Mouse (Mus musculus) lung, adult 2 months (tissue): ENCODE measurements around the gene Plekha5. TPM values are rescaled to one million over a fixed set of nuclear protein-coding genes. Genes with fewer than 3 reads are reported as not detected.
"Not testable (repeated sequence)": the region's sequence is repeated elsewhere in the genome, so short reads cannot be mapped to it uniquely, and the experiment has no call there.

ENCODE experiments used
- DNase-seq: peaks from one replicate; pipeline ENCODE4 v3.0.0; 2022
- H3K4me1 ChIP-seq: fragments of 200-500 bp; 2 replicates; pipeline ENCODE4 v1.6.1; 2011; ENCODE audit warnings: low read length; ENCODE audit not compliant: control insufficient read depth, insufficient read depth
- H3K4me3 ChIP-seq: fragments of 200-500 bp; replicated peaks from 2 replicates; pipeline ENCODE3; 2011; ENCODE audit warnings: low read depth, mild to moderate bottlenecking, control low read depth, low read length; ENCODE audit errors: extremely low read depth
- CTCF ChIP-seq: fragments of 200-500 bp; IDR thresholded peaks from 2 replicates; pipeline ENCODE4 v1.5.1; 2011; ENCODE audit warnings: mild to moderate bottlenecking, low read length, control low read depth; ENCODE audit not compliant: insufficient read depth
- POLR2A ChIP-seq: fragments of 200-500 bp; IDR thresholded peaks from 2 replicates; pipeline ENCODE4 v1.6.1; 2011; ENCODE audit warnings: low read depth, mild to moderate bottlenecking, control low read depth, low read length, borderline replicate concordance; ENCODE audit errors: extremely low read depth
- WGBS: fragments of 180-500 bp; shearing (Covaris S2); methylation state at CpG from one replicate; pipeline ENCODE4 v1.1.7; 2018; 5-methylcytosine and 5-hydroxymethylcytosine counted together
- polyA plus RNA-seq: library from polyadenylated mRNA; depleted of rRNA; stranded (reverse); fragments of >200 nt; gene quantifications from 2 replicates; pipeline ENCODE4 v1.2.3, GENCODE M21; 2012

The Plekha5 gene
- polyA plus RNA-seq, 1 experiment, result 24.0 TPM

DNA sequence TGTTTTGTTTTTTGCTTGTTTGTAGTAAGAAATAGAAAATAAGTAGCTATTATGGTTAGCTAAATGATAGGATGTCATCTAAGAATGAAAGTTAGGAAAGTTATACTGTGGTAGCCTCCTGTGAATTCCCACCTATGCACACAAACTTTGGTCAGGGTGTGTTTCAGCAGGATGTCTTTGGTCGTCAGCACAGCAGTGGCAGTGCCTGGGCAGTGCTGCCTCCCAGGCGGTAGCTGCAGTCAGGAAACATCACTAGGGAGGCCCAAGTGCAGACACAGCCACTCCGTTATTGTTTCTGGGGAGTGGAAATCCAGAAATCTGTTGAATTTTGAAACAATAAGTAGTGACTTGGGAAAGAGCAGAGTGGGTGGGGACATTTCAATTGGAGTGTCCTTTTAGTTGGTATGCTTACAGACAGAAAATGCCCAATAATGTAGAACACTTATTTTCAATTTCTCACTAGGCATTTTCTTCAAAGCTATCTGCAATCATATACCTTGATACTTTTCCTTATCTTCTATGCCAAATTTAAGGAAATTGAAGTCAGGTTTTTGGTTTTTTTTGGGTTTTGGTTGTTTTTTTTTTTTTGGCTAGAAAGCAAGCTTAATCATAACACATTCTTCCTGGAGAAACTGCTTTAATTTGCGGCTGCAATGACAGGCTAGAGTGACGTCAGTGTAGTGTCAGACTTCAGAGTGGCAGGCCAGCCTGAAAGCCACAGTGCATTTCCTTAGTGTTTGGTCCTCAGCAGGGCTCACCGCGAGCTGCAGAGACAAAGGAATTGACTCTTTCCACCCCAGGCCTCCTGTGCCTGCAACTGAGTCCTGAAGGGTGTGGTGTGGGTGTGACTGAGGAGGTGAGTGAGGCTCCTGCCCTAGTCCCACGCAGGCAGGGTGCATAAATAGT, 90.6 kb downstream of the Plekha5 start:
- no peak for DNase-seq
- TF ChIP-seq CTCF, result no peak
- TF ChIP-seq POLR2A, result no peak
- H3K4me1 ChIP-seq, result peaks cover 6% of the 10 kb centered on the region
- H3K4me3 ChIP-seq, result no peak overlapping the region
- 7% methylated on average over 8 of the region's 8 CpGs for WGBS

DNA sequence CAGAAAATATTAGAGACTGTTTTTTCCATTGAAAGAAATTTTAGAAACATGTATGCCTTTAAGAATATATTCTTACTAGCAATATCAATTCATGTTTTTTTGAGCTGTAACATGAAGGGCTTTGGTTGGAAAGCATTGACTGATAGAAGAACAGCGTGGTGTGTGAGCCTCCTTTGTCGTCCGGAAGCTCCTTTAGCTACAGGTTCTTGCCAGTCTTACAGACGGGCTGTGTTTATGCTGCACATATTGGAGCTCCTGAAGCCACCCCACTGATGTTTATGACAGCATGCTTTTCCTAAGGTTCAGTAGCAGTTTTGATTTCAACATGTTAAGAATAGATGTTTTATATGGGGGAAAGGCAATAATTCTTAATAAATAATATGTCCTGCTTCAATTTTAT, 91.7 kb downstream of the Plekha5 start:
- DNase-seq, result no peak
- 76% methylated on average over 4 of the region's 4 CpGs for WGBS
- TF ChIP-seq POLR2A, result no peak
- no peak overlapping the region for H3K4me3 ChIP-seq
- H3K4me1 ChIP-seq, result peaks cover 10% of the 10 kb centered on the region

DNA sequence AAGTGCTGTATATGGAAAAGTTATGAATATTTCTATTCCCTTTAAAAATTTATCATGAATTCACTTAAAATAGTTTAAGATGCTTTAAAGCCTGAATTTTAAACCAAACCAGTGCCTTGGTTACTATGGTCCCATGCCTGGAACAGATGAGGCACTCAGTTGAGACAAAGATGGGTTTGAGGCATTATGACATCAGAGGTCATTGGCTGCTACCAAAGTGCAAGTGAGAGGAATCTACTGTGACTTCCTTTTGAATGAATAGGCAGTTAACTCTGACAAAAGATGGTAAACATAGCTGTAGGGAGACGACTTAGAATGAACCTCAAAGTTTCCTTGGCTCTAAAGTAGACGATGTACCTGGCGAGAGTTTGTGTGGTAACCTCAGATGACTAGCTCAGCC, 92.3 kb downstream of the Plekha5 start:
- Histone ChIP-seq H3K4me3 (no peak overlapping the region), H3K4me1 (peaks cover 10% of the 10 kb centered on the region)
- no peak for TF ChIP-seq CTCF
- TF ChIP-seq POLR2A, result no peak
- 41% methylated on average over 3 of the region's 3 CpGs for WGBS
- no peak for DNase-seq

DNA sequence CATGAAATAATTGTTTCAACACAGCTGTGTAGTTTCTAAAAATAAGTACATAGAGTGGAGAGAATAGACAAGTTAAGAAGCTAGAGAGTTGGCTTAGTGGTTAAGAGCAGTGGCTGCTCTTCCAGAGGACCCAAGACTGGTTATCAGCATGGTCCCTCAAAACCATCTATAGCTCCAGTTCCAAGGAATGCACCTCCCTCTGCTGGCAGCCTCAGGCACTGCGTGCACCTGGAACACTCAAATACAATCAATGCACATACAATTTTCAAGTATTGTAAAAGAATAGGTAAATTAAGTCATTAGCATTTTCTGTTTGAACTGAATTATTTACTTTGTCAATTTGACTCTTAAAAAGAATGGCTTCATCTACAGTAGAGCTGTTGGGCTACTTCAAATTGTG, 93.3 kb downstream of the Plekha5 start:
- TF ChIP-seq CTCF (peak; percentile 88), POLR2A (no peak)
- WGBS, result 93% methylated on average over 1 of the region's 1 CpGs
- no peak overlapping the region for H3K4me3 ChIP-seq
- peak; percentile 54 for DNase-seq
- peaks cover 13% of the 10 kb centered on the region for H3K4me1 ChIP-seq

DNA sequence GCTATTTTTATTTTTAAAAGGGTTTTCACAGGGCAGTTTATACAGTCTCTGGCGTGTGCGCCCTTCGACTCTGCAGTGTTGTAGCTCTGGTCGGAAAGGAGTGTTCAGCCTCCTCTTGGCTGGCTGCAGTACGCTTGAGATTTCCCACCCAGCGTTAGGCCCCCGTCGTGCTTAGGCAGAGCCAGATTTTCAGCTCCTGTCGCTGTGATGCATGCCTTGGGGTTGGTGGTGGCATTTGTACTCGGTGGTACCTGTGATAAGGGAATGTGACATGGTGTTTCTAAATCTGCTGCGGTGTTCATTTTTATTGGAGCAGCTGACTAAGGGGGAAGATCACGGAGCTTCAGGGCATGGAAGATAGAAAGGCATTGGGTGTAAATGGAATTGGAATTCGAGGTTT, 95.2 kb downstream of the Plekha5 start:
- WGBS, result 70% methylated on average over 13 of the region's 13 CpGs
- H3K4me1 ChIP-seq, result peaks cover 13% of the 10 kb centered on the region

DNA sequence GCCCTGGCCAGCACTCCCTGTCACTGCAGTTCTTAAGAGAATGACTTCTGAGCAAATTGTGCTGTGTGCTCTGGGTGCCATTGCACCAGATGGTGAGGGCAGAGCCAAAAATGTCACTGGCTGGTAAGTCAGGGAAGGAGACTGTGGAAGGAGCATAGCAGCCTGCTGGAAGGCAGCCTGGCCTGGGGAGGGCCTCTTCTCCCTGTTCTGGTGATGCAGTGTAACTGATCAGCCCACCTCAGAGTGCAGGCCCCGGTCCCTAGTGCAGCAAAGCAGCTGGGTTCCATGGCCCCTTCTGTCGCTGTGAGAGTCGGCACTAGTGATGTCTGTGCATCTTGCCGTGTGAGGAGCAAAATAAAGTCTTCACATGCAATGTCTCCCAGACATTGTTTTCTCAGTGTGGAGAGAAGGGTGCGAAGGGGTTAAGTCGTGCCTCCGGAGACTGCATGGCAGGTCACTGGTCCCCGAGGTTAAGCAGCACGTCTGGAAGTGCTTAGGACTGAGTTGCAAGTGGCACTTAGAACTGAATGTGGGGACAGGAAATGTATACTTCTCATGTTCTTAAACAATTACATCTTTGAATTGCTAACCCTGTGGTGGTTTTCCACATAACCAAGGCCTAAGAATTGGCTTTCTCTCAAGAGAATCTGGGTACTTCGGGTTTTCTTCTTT, 95.8 kb downstream of the Plekha5 start:
- 42% methylated on average over 10 of the region's 10 CpGs for WGBS
- TF ChIP-seq CTCF (no peak), POLR2A (no peak)

More for the DNA sequence above, 95.2 kb downstream of the Plekha5 start:
- TF ChIP-seq CTCF, result no peak
- TF ChIP-seq POLR2A, result no peak
- no peak overlapping the region for H3K4me3 ChIP-seq
- no peak for DNase-seq

DNA sequence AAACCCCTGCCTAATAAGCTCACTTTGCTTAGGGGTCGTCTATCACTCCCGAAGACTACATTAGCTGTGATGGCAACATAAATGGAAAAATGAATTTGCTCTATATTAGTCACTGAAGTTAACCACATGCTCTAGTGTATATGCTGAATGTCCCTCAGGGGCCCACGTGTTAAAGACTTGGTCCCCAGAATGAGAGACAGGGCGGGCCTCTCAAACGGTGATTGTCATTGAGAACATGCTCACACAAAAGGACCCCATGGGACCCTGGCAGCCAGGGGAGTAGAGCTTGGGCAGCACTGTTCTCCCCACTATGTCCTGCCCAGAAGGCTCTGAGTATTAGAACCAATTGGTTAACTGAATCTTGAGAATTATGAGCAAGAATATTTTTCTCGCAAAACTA, 97.1 kb downstream of the Plekha5 start:
- no peak for TF ChIP-seq CTCF
- TF ChIP-seq POLR2A, result no peak
- Histone ChIP-seq H3K4me1 (peaks cover 10% of the 10 kb centered on the region), H3K4me3 (no peak overlapping the region)
- 71% methylated on average over 6 of the region's 6 CpGs for WGBS
- no peak for DNase-seq

More for the DNA sequence above, 95.8 kb downstream of the Plekha5 start:
- no peak for DNase-seq
- Histone ChIP-seq H3K4me3 (no peak overlapping the region), H3K4me1 (peaks cover 13% of the 10 kb centered on the region)

DNA sequence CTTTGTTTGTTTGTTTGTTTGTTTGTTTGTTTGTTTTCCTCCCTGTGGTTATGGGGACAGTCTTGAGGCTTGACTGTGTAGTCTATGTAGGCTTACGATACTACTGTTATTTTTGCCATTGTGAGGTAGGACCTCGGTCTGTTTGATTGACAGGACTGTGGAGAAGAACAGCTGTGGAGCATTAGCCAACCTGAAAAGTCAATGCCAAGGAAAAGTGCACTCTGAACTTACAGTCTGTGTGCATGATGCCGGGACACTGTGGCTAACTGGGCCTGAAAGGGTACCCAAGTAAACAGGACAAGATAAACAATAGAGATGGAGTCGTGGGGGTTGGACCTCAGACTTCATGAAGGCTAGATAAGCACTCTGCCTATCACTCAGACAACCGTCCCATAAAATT, 98.0 kb downstream of the Plekha5 start:
- TF ChIP-seq POLR2A (no peak), CTCF (no peak)

DNA sequence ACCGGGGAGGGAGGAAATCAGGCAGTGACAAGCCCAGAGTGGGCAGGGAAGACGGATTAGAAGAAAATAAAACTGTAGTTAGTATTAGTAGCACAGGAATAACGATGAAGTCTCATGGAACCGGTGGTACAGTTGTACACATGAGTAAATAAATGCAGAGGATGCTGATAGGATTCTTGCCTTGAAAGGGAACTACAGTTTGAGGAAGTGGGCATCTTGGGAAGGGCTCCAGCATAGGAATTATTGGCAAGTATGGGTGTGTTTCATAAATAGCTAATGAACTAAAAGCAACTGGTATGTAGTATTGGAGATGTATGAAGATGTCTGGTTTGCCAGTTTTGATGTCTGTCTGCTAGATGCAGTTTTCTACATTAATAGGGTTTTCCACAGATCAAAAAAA, 99.7 kb downstream of the Plekha5 start:
- H3K4me3 ChIP-seq, result no peak overlapping the region
- WGBS, result 56% methylated on average over 4 of the region's 4 CpGs
- DNase-seq, result no peak
- H3K4me1 ChIP-seq, result peaks cover 10% of the 10 kb centered on the region
- TF ChIP-seq CTCF, result no peak

More for the DNA sequence above, 98.0 kb downstream of the Plekha5 start:
- Histone ChIP-seq H3K4me1 (peaks cover 10% of the 10 kb centered on the region), H3K4me3 (no peak overlapping the region)
- DNase-seq, result no peak
- WGBS, result 49% methylated on average over 5 of the region's 5 CpGs

DNA sequence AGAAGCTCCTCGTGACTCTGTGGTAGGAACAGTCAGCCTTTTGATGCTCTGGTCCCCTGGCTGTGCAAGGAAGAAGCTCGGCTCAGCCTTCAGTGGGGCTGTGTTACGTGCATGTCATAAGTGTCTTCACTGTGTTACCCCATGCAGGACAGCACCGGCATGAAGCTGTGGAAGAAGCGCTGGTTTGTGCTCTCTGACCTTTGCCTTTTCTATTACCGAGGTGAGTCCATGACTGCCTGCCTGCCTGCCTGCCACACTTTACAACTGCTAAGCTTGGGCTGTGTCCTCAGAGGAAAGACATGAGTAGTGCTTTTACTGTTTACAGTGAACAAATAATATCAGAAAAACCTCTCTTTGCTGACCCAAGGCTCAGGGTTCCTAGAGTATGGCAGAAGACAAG, 104.6 kb downstream of the Plekha5 start:
- Histone ChIP-seq H3K4me3 (no peak overlapping the region), H3K4me1 (no peaks in the 10 kb centered on the region)
- DNase-seq, result no peak
- 86% methylated on average over 6 of the region's 6 CpGs for WGBS
- no peak for TF ChIP-seq CTCF
- no peak for TF ChIP-seq POLR2A

DNA sequence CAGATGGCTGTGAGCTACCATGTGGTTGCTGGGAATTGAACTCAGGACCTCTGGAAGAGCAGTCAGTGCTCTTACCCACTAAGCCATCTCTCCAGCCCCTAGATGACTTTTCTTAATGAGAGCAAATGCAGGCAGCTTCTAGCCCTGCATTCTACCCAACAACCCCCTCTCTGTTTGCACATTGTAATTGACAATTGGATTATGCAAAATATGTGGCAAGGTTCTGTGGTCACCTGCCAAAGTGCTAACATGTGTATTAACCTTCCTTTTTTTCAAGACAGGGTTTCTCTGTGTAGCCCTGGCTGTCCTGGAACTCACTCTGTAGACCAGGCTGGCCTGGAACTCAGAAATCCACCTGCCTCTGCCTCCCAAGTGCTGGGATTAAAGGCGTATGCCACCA, 109.0 kb downstream of the Plekha5 start:
- 100% methylated on average over 1 of the region's 1 CpGs for WGBS
- not testable (repeated sequence) for DNase-seq, H3K4me1 ChIP-seq, H3K4me3 ChIP-seq
